Mouse (Mus musculus) hindbrain, embryonic 16.5 days (tissue): ENCODE results near the gene B430306N03Rik. TPM values are rescaled to one million over a fixed set of nuclear protein-coding genes. Genes with fewer than 3 reads are reported as not detected.
"Not testable (repeated sequence)": the region's sequence is repeated elsewhere in the genome, so short reads cannot be mapped to it uniquely, and the experiment has no call there.

ENCODE experiments used
- ATAC-seq: fragments of 200-750 bp; cut with Nextera tagmentation; 2 replicates; pipeline ENCODE4 v1.8.0; 2017; ENCODE audit warnings: moderate TSS enrichment, moderate library complexity
- H3K27ac ChIP-seq: fragments of 300-500 bp; sonication (generic); 2 replicates; pipeline ENCODE4 v1.5.1; 2014; ENCODE audit warnings: low read depth, mild to moderate bottlenecking, control low read depth, low read length, moderate library complexity
- H3K27me3 ChIP-seq: fragments of 300-500 bp; sonication (generic); replicated peaks from 2 replicates; pipeline ENCODE4 v1.6.1; 2014; ENCODE audit warnings: low read length; ENCODE audit not compliant: control insufficient read depth, insufficient read depth
- H3K36me3 ChIP-seq: fragments of 300-500 bp; sonication (generic); 2 replicates; pipeline ENCODE4 v1.6.1; 2014; ENCODE audit warnings: mild to moderate bottlenecking, low read length, moderate library complexity, mixed read lengths; ENCODE audit not compliant: control insufficient read depth, insufficient read depth
- H3K4me1 ChIP-seq: fragments of 300-500 bp; sonication (generic); 2 replicates; pipeline ENCODE4 v1.6.1; 2014; ENCODE audit warnings: low read depth, low read length; ENCODE audit not compliant: control insufficient read depth, insufficient read depth
- H3K4me2 ChIP-seq: fragments of 300-500 bp; sonication (generic); 2 replicates; pipeline ENCODE4 v1.6.1; 2014; ENCODE audit warnings: mild to moderate bottlenecking, low read length, control low read depth, moderate library complexity
- H3K4me3 ChIP-seq: fragments of 300-500 bp; sonication (generic); 2 replicates; pipeline ENCODE4 v1.5.1; 2014; ENCODE audit warnings: mild to moderate bottlenecking, low read length, control low read depth, moderate library complexity
- H3K9ac ChIP-seq: fragments of 300-500 bp; sonication (generic); 2 replicates; pipeline ENCODE4 v1.6.1; 2014; ENCODE audit warnings: low read depth, mild to moderate bottlenecking, control low read depth, low read length, moderate library complexity
- H3K9me3 ChIP-seq: fragments of 300-500 bp; sonication (generic); 2 replicates; pipeline ENCODE4 v1.6.1; 2014; ENCODE audit warnings: mild to moderate bottlenecking, low read length, moderate library complexity; ENCODE audit not compliant: control insufficient read depth
- WGBS: fragments of 180-500 bp; shearing (Covaris S2); extraction: QIAGEN DNeasy Blood & Tissue Kit; methylation state at CpG from one replicate; pipeline ENCODE4 v1.1.7; 2014; 5-methylcytosine and 5-hydroxymethylcytosine counted together
- polyA plus RNA-seq: library from polyadenylated mRNA; unstranded; fragments of >200 nt; fragmentation: Nextera tagmentation; extraction: Ambion mirVana; gene quantifications from 2 replicates; pipeline ENCODE4 v1.2.1, GENCODE M21; 2015

B430306N03Rik gene
- 0.06 and 0.14 TPM in 2 replicates for polyA plus RNA-seq

DNA sequence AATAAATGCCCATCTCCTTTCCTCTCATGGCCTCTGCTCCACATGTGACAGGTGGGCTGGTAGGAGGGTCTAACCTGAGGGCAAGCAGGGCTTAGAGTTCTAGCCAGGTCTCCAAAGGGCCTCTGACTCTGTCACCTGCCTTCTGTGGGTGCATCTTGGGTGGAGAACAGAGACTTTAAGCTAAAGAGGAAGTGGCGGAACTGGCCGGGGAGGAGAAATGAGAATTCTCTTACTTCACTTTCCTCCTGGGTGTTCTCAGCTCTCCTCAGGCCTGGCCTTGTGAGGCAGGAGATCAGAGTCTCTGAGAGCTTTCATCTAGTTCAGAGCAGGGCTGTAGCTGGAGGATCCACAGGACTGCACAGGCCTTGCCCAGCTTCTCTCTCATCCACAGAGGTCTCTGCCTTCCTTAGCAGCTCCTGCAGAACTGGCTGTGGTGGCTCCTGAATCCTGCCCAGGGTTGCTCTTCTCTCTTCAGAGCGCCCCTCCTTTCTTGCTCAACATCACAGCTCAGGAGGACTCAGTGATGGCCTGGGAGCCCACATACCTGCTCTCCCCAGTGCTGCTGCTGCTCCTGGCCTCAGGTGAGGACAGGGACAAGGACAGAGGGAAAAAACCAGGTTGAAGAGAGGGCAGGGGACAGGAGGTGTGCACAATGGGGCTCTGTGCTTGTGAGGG lies at the start of gene B430306N03Rik:
Gene B430306N03Rik, plus strand, starts transcription at position 237 of the 675 bp plus-strand sequence.
- not testable (repeated sequence) for H3K27ac ChIP-seq, H3K4me2 ChIP-seq, H3K4me1 ChIP-seq, H3K36me3 ChIP-seq, H3K27me3 ChIP-seq, H3K4me3 ChIP-seq, ATAC-seq, H3K9ac ChIP-seq, H3K9me3 ChIP-seq
- WGBS, result 77% methylated on average over 3 of the region's 3 CpGs

DNA sequence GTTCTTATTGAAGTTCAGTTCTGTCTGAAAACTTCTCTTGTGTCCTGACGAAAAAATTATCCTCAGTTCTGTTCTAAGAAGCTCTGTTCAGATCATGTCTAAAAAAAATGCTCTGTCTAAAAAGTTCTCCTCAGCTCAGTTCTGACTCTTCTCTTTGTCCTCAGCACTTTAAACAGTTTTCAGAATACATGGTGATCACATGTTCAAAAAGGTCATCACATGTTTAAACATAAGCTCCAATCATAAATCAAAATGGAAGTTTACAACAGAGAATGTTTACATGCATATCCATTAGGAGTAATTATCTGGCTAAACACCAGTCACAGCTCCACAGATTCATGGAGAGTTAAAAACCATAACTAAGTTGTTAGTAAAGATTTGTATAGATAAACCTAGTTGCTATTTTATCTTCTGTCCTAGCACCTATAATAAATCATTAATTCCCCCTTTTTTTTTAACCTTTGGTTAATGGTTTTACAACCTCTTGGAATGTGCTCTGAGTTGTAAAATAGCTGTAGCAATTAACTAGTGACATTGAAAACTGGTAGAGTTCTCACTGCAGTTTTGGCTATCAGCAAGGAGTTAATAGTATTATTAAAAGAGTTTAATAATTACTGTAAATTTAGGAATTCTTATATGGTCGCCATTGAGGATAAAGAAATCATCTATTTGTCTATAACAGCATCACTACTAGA lies 49.2 kb upstream of the B430306N03Rik start:
- no peaks in the 10 kb centered on the region for H3K9me3 ChIP-seq
- H3K4me3 ChIP-seq, result no peak overlapping the region
- no peak overlapping the region for H3K4me2 ChIP-seq
- no peaks in the 10 kb centered on the region for H3K36me3 ChIP-seq
- ATAC-seq, result no peak
- WGBS, result 45% methylated on average over 2 of the region's 2 CpGs
- H3K27ac ChIP-seq, result no peak overlapping the region
- H3K9ac ChIP-seq, result no peak overlapping the region
- no peaks in the 10 kb centered on the region for H3K27me3 ChIP-seq
- no peaks in the 10 kb centered on the region for H3K4me1 ChIP-seq

DNA sequence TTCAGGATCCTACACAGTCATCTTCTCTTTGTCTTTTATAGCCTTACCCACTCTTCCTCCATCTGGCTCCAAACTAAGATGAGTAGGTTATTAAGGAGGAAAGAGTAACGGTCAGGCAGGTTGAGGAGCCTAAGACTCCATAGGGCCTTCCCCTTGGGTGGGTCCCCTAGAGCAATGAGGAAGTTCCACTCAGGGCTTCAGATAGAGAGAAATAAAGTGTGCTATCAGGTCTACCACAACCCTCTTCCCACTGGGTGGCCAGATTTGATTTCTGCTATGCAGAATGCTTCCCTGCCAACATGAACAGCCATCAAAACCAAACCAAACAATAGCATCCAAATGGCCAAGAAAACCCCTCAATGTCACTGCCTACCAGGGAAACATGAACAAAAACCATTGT lies 48.4 kb upstream of the B430306N03Rik start:
- WGBS, result 89% methylated on average over 1 of the region's 1 CpGs
- Histone ChIP-seq H3K9ac (no peak overlapping the region), H3K27me3 (no peaks in the 10 kb centered on the region), H3K36me3 (no peaks in the 10 kb centered on the region), H3K4me2 (no peak overlapping the region), H3K9me3 (no peaks in the 10 kb centered on the region), H3K4me3 (no peak overlapping the region), H3K4me1 (no peaks in the 10 kb centered on the region), H3K27ac (no peak overlapping the region)
- no peak for ATAC-seq

DNA sequence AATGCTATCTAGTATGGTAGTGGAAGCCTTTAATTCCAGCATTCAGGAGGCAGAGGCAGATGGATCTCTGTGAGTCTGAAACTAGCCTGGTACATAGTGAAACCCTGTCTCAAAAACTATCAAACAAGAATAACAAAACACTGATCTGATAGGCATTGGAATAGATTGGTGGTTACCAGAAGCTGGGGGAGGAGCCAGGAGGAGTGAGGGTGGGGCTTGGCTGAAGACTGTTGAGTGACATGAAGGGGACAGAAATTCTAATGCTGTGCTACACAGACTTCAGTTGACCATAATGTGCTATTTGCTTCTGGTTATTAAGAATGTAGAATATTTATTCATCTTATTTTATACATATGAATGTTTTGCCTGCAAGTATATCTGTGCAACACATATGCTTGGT lies 47.7 kb upstream of the B430306N03Rik start:
- no peak overlapping the region for H3K27ac ChIP-seq
- H3K36me3 ChIP-seq, result no peaks in the 10 kb centered on the region
- H3K4me2 ChIP-seq, result no peak overlapping the region
- no peaks in the 10 kb centered on the region for H3K4me1 ChIP-seq
- ATAC-seq, result no peak
- H3K9me3 ChIP-seq, result no peaks in the 10 kb centered on the region
- no peaks in the 10 kb centered on the region for H3K27me3 ChIP-seq
- no peak overlapping the region for H3K9ac ChIP-seq
- no peak overlapping the region for H3K4me3 ChIP-seq

DNA sequence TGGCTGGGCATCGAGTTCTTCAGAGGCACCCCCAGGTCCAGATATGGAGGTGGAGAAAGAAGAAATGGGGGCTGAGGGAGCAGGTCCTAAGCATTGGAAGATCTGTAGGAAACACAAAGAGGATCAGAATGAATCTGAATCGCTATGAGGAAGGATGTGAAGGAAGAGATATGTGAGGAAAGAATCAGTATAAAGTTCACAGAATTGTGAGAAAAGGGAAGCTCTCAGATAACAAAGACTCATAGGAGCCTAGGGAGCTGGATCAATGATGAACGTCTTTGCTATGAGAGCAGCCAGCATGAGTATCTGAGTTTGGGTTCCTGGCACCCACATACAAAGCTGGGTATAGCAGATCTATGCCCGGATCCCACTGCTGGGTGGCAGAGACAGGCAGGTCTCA lies 46.1 kb upstream of the B430306N03Rik start:
- no peak for ATAC-seq
- no peak overlapping the region for H3K27ac ChIP-seq
- 80% methylated on average over 4 of the region's 4 CpGs for WGBS

DNA sequence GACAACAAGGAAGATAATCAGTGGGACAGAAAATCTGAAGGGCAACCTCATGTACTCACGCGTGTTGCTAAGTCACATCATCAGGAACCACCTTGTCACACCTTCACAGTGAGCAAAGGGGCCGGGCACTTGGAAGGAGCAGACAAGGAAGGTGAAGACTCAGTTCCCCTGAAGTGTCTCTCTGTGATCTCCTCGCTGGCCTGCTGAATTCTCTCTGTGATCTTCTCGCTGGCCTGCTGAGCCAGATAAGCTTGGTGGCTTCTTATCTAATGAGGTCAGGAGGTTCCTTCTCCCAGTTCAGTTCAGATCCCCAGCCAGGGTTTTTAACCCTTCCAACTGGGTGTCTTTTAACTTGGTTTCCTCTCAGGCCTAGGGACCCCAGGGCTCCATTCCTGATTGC lies 43.8 kb upstream of the B430306N03Rik start:
- no peak overlapping the region for H3K4me3 ChIP-seq
- H3K27me3 ChIP-seq, result no peaks in the 10 kb centered on the region
- no peaks in the 10 kb centered on the region for H3K4me1 ChIP-seq
- no peak overlapping the region for H3K4me2 ChIP-seq
- H3K9ac ChIP-seq, result no peak overlapping the region
- H3K36me3 ChIP-seq, result no peaks in the 10 kb centered on the region
- H3K9me3 ChIP-seq, result no peaks in the 10 kb centered on the region
- 85% methylated on average over 5 of the region's 5 CpGs for WGBS
- no peak for ATAC-seq
- no peak overlapping the region for H3K27ac ChIP-seq

More for the DNA sequence above, 46.1 kb upstream of the B430306N03Rik start:
- Histone ChIP-seq H3K36me3 (no peaks in the 10 kb centered on the region), H3K27me3 (no peaks in the 10 kb centered on the region), H3K9ac (no peak overlapping the region), H3K4me1 (no peaks in the 10 kb centered on the region), H3K4me2 (no peak overlapping the region), H3K4me3 (no peak overlapping the region), H3K9me3 (no peaks in the 10 kb centered on the region)

DNA sequence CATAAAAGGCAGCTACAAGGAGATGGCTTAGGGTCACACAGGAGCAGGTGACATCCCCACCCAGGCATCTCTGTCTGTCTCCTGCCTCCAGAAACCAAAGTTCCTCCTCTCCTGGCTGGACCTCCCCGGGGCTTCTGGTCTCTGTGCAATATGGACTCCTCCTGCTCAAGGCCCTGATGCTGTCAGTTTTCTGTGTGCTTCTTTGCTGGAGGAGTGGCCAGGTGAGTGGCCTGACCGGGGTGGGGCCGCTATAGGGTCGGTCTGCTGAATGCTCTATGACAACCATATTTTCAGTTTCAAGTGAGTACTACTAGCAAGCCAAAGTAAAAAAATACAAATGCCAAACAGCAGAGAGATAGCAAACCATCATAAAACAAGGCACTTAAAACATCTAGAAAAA lies 43.3 kb upstream of the B430306N03Rik start:
- no peaks in the 10 kb centered on the region for H3K36me3 ChIP-seq
- WGBS, result 84% methylated on average over 4 of the region's 4 CpGs
- H3K27ac ChIP-seq, result no peak overlapping the region
- no peaks in the 10 kb centered on the region for H3K27me3 ChIP-seq
- no peak overlapping the region for H3K4me3 ChIP-seq
- no peak overlapping the region for H3K4me2 ChIP-seq
- H3K9ac ChIP-seq, result no peak overlapping the region
- H3K4me1 ChIP-seq, result no peaks in the 10 kb centered on the region
- no peaks in the 10 kb centered on the region for H3K9me3 ChIP-seq
- ATAC-seq, result no peak

DNA sequence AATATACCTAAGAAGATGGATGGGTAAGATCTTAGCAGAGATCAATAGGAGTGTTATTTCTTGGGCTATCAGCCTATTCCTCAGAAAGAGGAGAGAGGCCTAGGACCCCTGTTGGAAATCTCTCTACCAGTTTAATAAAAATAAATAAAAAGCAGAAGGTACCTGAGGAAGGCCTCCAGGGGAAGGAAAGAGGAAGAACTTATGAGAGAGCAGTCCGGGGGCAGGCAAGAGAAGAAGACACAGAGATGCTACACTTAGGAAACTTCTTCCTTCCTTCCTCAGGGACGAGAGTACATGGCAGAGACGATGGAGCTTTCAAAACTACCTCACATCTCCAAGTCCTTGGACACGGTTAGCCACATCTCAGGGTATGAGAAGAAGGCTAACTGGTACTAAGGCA lies 41.8 kb upstream of the B430306N03Rik start:
- Histone ChIP-seq H3K27me3 (no peaks in the 10 kb centered on the region), H3K36me3 (no peaks in the 10 kb centered on the region), H3K4me2 (no peak overlapping the region), H3K4me3 (no peak overlapping the region), H3K27ac (no peak overlapping the region), H3K4me1 (no peaks in the 10 kb centered on the region), H3K9me3 (no peaks in the 10 kb centered on the region), H3K9ac (no peak overlapping the region)
- ATAC-seq, result no peak
- WGBS, result 90% methylated on average over 4 of the region's 4 CpGs

DNA sequence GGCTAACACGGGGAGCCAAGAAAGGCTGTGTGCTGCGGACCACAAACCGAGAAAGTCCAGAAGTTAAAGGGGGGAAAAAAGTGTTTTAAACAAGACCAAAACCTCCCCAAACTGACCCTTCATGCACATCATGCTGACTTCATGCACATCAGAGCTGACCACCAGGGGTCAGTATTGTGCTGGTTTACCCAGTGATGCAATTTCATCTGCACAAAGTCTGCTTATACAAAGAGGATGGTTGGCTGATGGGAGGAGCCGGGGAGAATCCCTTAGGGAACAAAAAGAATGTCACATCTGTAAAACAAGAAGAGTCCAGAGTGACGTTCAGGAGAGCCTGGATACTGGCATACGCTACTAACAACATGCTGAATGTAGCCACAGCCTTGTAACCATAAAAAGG lies 41.1 kb upstream of the B430306N03Rik start:
- Histone ChIP-seq H3K9ac (no peak overlapping the region), H3K4me3 (no peak overlapping the region), H3K4me2 (no peak overlapping the region), H3K27me3 (no peaks in the 10 kb centered on the region), H3K4me1 (no peaks in the 10 kb centered on the region), H3K9me3 (no peaks in the 10 kb centered on the region), H3K36me3 (no peaks in the 10 kb centered on the region), H3K27ac (no peak overlapping the region)
- no peak for ATAC-seq
- WGBS, result 27% methylated on average over 6 of the region's 6 CpGs
